Mouse (Mus musculus): Measurements from ENCODE around the gene Gm17490. TPM values are rescaled to one million over a fixed set of nuclear protein-coding genes. Genes with fewer than 3 reads are reported as not detected.

The Gm17490 gene
- polyA plus RNA-seq, 1 experiment from 2014 or later, result not detected

DNA sequence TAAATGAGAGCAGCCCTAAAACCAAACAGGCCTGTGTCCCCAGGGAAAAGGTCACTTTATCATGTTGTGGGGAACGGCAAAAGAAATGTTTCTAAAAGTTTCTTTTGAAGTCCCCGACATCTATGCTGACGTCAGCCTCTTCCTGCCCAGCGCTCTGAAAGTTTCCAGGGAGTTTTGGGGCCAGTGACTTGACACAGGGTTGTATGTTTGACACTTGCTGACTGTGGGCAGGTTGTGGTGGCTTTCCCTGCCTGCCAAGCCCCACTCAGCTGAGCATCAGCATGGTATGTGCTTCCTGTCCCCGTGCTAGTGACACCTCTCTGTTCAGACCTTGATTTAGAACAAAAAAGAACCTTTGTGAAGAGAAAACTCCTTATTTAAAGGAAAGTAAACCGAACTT, 27.3 kb upstream of the Gm17490 start:
- Histone ChIP-seq H3K36me3 (ENCODE audit: control insufficient read depth, insufficient read depth, low read length) (no peaks in the 10 kb centered on the region), H3K9me3 (ENCODE audit: control insufficient read depth, low read length) (no peaks in the 10 kb centered on the region), H3K4me1 (replicated peaks; ENCODE audit: control insufficient read depth, insufficient read depth) (no peaks in the 10 kb centered on the region), H3K27ac (replicated peaks) (no peak overlapping the region), H3K4me3 (ENCODE audit: low read depth, low read length) (no peak overlapping the region), H3K4me2 (replicated peaks; ENCODE audit: low read depth) (no peak overlapping the region), H3K9ac (ENCODE audit: low read length) (no peak overlapping the region), H3K27me3 (ENCODE audit: control insufficient read depth, insufficient read depth, low read length) (no peaks in the 10 kb centered on the region)
- 32% methylated on average over 6 of the region's 6 CpGs for WGBS
- no peak for DNase-seq (ENCODE audit: low spot score)
- ATAC-seq (ENCODE audit: low FRiP score, low TSS enrichment), result no peak
- TF ChIP-seq EP300 (optimal IDR thresholded peaks at IDR 0.05), result no peak
- TF ChIP-seq CTCF (IDR thresholded peaks at IDR 0.05; ENCODE audit: low read depth), result no peak

DNA sequence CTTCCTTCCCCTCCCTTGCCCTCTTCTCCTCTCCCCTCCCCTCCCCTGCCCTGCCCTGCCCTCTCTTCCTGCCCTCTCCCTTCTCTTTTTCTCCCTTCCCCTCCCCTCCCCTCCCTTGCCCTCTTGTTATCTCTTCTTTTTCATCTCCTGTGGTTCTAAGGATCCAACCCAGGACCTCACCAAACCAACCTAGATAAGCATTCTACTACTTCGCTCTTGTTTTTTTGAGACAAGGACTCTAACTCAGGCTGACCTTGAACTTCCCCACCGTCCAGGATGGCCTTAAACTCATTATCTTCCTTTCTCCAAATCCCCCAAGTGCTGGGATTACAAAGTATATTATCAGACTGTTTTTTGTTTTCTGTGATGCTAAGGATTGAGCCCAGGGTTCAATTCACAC, 26.7 kb upstream of the Gm17490 start:
- DNase-seq (ENCODE audit: low spot score) (no peak), ATAC-seq (ENCODE audit: low FRiP score, low TSS enrichment) (no peak)
- Histone ChIP-seq H3K36me3 (ENCODE audit: control insufficient read depth, insufficient read depth, low read length) (no peaks in the 10 kb centered on the region), H3K9ac (ENCODE audit: low read length) (no peak overlapping the region), H3K27ac (replicated peaks) (no peak overlapping the region), H3K4me2 (replicated peaks; ENCODE audit: low read depth) (no peak overlapping the region), H3K4me3 (ENCODE audit: low read depth, low read length) (no peak overlapping the region), H3K9me3 (ENCODE audit: control insufficient read depth, low read length) (no peaks in the 10 kb centered on the region), H3K27me3 (ENCODE audit: control insufficient read depth, insufficient read depth, low read length) (no peaks in the 10 kb centered on the region), H3K4me1 (replicated peaks; ENCODE audit: control insufficient read depth, insufficient read depth) (no peaks in the 10 kb centered on the region)
- no peak for TF ChIP-seq CTCF (IDR thresholded peaks at IDR 0.05; ENCODE audit: low read depth)
- TF ChIP-seq EP300 (optimal IDR thresholded peaks at IDR 0.05), result no peak
- 73% methylated on average over 2 of the region's 2 CpGs for WGBS

DNA sequence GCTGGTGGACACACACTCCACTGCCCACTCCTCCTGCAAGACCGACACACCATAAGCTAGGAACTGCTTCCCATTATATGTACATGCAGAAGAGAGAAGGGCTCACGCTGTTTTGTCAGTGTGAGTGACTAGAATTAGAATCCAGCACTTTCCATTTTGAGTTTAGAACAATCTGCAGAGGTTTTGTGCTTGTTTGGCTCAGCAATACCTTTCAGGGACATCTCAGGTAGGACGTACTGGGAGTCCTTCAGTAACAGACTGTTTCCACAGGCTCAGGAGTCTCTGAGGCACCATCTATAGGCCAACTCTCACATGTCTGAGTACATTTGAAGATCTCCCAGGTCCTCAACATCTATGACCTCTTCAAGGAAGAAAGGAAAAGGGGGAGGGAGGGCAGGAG, 26.1 kb upstream of the Gm17490 start:
- DNase-seq (ENCODE audit: low spot score), result no peak
- Histone ChIP-seq H3K27ac (replicated peaks) (no peak overlapping the region), H3K36me3 (ENCODE audit: control insufficient read depth, insufficient read depth, low read length) (no peaks in the 10 kb centered on the region), H3K9ac (ENCODE audit: low read length) (no peak overlapping the region), H3K4me1 (replicated peaks; ENCODE audit: control insufficient read depth, insufficient read depth) (no peaks in the 10 kb centered on the region), H3K4me2 (replicated peaks; ENCODE audit: low read depth) (no peak overlapping the region), H3K9me3 (ENCODE audit: control insufficient read depth, low read length) (no peaks in the 10 kb centered on the region), H3K27me3 (ENCODE audit: control insufficient read depth, insufficient read depth, low read length) (no peaks in the 10 kb centered on the region), H3K4me3 (ENCODE audit: low read depth, low read length) (no peak overlapping the region)
- 82% methylated on average over 3 of the region's 3 CpGs for WGBS
- ATAC-seq (ENCODE audit: low FRiP score, low TSS enrichment), result no peak
- TF ChIP-seq CTCF (IDR thresholded peaks at IDR 0.05; ENCODE audit: low read depth) (no peak), EP300 (optimal IDR thresholded peaks at IDR 0.05) (no peak)

DNA sequence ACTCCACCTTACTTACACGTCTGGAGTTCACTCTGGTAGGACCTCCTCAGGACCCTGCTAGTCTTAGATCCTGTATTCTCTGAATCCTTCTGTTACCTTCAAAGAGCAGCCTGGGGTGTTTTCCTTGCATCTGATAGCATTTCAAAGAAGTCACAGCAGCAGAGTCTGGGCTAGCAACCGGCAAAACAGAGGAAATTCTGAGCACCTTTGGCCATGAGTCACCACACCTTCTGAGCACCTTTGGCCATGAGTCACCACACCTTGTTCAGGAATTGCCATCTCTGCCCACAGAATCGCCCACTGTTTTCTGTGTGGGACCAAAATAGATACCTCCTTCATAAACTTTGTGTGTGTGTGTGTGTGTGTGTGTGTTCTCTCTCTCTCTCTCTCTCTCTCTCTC, 25.4 kb upstream of the Gm17490 start:
- DNase-seq (ENCODE audit: low spot score) (peak; percentile 24), ATAC-seq (ENCODE audit: low FRiP score, low TSS enrichment) (peak; percentile 70)
- H3K27me3 ChIP-seq (ENCODE audit: control insufficient read depth, insufficient read depth, low read length), result no peaks in the 10 kb centered on the region
- H3K27ac ChIP-seq (replicated peaks), result no peak overlapping the region
- H3K9ac ChIP-seq (ENCODE audit: low read length), result no peak overlapping the region
- no peaks in the 10 kb centered on the region for H3K9me3 ChIP-seq (ENCODE audit: control insufficient read depth, low read length)
- WGBS, result 39% methylated on average over 3 of the region's 3 CpGs
- H3K4me1 ChIP-seq (replicated peaks; ENCODE audit: control insufficient read depth, insufficient read depth), result no peaks in the 10 kb centered on the region
- H3K4me2 ChIP-seq (replicated peaks; ENCODE audit: low read depth), result no peak overlapping the region
- TF ChIP-seq EP300 (optimal IDR thresholded peaks at IDR 0.05) (no peak), CTCF (IDR thresholded peaks at IDR 0.05; ENCODE audit: low read depth) (no peak)
- no peak overlapping the region for H3K4me3 ChIP-seq (ENCODE audit: low read depth, low read length)
- H3K36me3 ChIP-seq (ENCODE audit: control insufficient read depth, insufficient read depth, low read length), result no peaks in the 10 kb centered on the region

DNA sequence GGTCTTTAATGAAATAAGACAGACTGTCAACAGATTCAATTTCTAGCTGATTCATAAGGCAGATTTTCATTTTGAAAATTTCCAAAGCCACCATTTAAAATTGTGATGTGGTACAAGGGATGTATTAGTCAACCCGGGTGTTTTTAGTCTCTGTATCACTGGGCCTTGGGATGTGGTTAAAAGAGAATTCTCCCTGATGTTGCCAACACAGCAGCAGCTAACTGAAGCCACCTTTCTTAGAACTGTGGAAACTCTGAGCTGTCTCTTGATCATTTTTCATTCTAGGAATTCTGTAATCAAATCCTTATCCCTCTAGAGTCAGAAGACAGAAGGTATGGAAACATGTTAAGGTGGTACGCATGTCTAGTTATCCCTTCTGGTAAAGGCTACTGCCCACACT, 19.2 kb upstream of the Gm17490 start:
- 84% methylated on average over 2 of the region's 2 CpGs for WGBS
- TF ChIP-seq EP300 (optimal IDR thresholded peaks at IDR 0.05) (no peak), CTCF (IDR thresholded peaks at IDR 0.05; ENCODE audit: low read depth) (no peak)
- ATAC-seq (ENCODE audit: low FRiP score, low TSS enrichment), result no peak
- Histone ChIP-seq H3K9ac (ENCODE audit: low read length) (no peak overlapping the region), H3K36me3 (ENCODE audit: control insufficient read depth, insufficient read depth, low read length) (no peaks in the 10 kb centered on the region), H3K27me3 (ENCODE audit: control insufficient read depth, insufficient read depth, low read length) (no peaks in the 10 kb centered on the region), H3K9me3 (ENCODE audit: control insufficient read depth, low read length) (no peaks in the 10 kb centered on the region), H3K4me1 (replicated peaks; ENCODE audit: control insufficient read depth, insufficient read depth) (no peaks in the 10 kb centered on the region), H3K4me2 (replicated peaks; ENCODE audit: low read depth) (no peak overlapping the region), H3K27ac (replicated peaks) (no peak overlapping the region), H3K4me3 (ENCODE audit: low read depth, low read length) (no peak overlapping the region)
- no peak for DNase-seq (ENCODE audit: low spot score)

DNA sequence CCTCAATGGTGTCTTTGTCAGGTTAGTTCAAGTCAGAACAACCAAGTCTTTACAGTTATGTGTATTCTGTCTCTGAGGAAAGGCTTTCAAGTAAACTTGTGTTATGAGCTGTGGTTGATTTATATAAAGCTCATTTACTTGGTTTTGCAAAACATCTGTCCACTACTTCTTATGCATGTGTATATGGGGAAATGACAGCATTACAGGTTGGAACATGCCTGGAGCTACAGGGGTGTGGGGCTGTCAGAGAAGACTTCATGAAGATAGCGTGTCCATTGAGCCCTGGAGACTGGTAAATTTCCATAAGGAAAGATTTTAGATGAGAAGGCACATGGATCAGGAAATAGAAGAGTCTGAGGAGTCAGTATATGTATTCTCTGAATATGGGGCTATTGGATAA, 18.0 kb upstream of the Gm17490 start:
- DNase-seq (ENCODE audit: low spot score) (no peak), ATAC-seq (ENCODE audit: low FRiP score, low TSS enrichment) (no peak)
- H3K36me3 ChIP-seq (ENCODE audit: control insufficient read depth, insufficient read depth, low read length), result no peaks in the 10 kb centered on the region
- no peak overlapping the region for H3K27ac ChIP-seq (replicated peaks)
- H3K9me3 ChIP-seq (ENCODE audit: control insufficient read depth, low read length), result no peaks in the 10 kb centered on the region
- H3K4me3 ChIP-seq (ENCODE audit: low read depth, low read length), result no peak overlapping the region
- no peak overlapping the region for H3K9ac ChIP-seq (ENCODE audit: low read length)
- no peaks in the 10 kb centered on the region for H3K4me1 ChIP-seq (replicated peaks; ENCODE audit: control insufficient read depth, insufficient read depth)
- TF ChIP-seq EP300 (optimal IDR thresholded peaks at IDR 0.05) (no peak), CTCF (IDR thresholded peaks at IDR 0.05; ENCODE audit: low read depth) (no peak)
- WGBS, result 82% methylated on average over 1 of the region's 1 CpGs
- no peak overlapping the region for H3K4me2 ChIP-seq (replicated peaks; ENCODE audit: low read depth)
- no peaks in the 10 kb centered on the region for H3K27me3 ChIP-seq (ENCODE audit: control insufficient read depth, insufficient read depth, low read length)

All from stomach, postnatal 0 days (tissue).